ENCODE assay signal across 9 mouse cellular contexts in the genomic region with DNA sequence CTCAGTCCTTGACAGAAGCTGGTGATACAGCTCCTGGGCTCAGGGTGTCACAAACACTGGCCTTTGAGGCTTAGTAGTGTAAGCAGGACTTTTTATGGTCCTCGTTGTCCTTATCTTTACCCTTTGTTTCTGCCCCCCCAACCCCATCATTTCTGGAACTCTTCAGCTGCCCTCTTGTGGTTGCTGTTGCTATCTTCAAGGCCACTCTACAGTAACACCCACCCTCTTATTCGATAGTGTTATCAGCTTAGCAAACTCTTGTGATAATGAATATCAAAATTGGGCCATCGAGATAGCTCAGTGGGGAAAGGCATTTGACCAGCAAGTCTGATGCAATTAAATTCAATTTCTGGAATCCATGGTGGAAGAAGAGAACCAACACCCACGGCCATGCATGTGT. TPM values are rescaled to one million over a fixed set of nuclear protein-coding genes. Genes with fewer than 3 reads are reported as not detected.
DNase-seq lines count a peak whose midpoint lies in the region; TF ChIP-seq lines count a peak whose summit lies in the region.
"Had no signal": no experiment of that assay in that cellular context is flagged by ENCODE, and none has a peak within 500 bp of the region (broad histone marks: within the 10 kb centered on the region; RNA-seq: fewer than 3 reads in every experiment).

No protein-coding gene starts in this region.

- DNase-seq in layer of hippocampus, adult 2 months (ENCODE audit: low spot score in 2 of 2) = no peak
- DNase-seq in layer of hippocampus, adult 8-10 months (ENCODE audit: low spot score in 2 of 2) = no peak
- DNase-seq in brain, embryonic 14.5 days (ENCODE audit: low read depth) = peak; percentile 31
- peak; percentile 36 for DNase-seq in lung, postnatal 14 days
- DNase-seq in urinary bladder, postnatal 4 days (ENCODE audit: low spot score in 2 of 2) = no peak
- DNase-seq in embryo, embryonic 11 days = no peak

- TF ChIP-seq POLR2A in brain, embryonic 14.5 days (IDR thresholded peaks at IDR 0.05; ENCODE audit: borderline replicate concordance, extremely low read depth, insufficient read depth, insufficient read length, poor library complexity, severe bottlenecking) = no peak
- TF ChIP-seq POLR2A in cortical plate, adult 2 months (IDR thresholded peaks at IDR 0.05; ENCODE audit: extremely low read depth, insufficient read depth, low read length) = no peak

- H3K27ac ChIP-seq in layer of hippocampus, adult 2 months = no peak overlapping the region
- no peak overlapping the region for H3K27ac ChIP-seq in cortical plate, adult 2 months (ENCODE audit: insufficient read depth, low read length)
- H3K27ac ChIP-seq: limb, embryonic 10.5 days; neural tube, embryonic 12.5 days had no signal

- H3K4me3 ChIP-seq in layer of hippocampus, adult 2 months = no peak overlapping the region
- no peak overlapping the region for H3K4me3 ChIP-seq in cortical plate, adult 2 months (ENCODE audit: insufficient read depth, low read length)
- H3K4me3 ChIP-seq: limb, embryonic 10.5 days; neural tube, embryonic 12.5 days had no signal

- H3K4me1 ChIP-seq in cortical plate, adult 2 months (ENCODE audit: control insufficient read depth, insufficient read depth, low read length) = no peaks in the 10 kb centered on the region
- H3K4me1 ChIP-seq: neural tube, embryonic 12.5 days had no signal

- peak; percentile 68 for TF ChIP-seq CTCF in layer of hippocampus, adult 2 months (conservative IDR thresholded peaks at IDR 0.05)
- TF ChIP-seq CTCF in brain, embryonic 14.5 days (IDR thresholded peaks at IDR 0.05; ENCODE audit: borderline replicate concordance, extremely low read depth, insufficient read depth, insufficient read length) = peak; percentile 33; the same call in 1 of the 2 replicates
- peak; percentile 42; the same call in 1 of the 2 replicates for TF ChIP-seq CTCF in cortical plate, adult 2 months (IDR thresholded peaks at IDR 0.05; ENCODE audit: extremely low read depth, insufficient read depth, low read length)

RNA-seq across cellular contexts. Expression of a gene that starts 18.5 kb away (rescaled TPM):
- not detected for total RNA-seq in layer of hippocampus, adult 2 months (2021)
- under 1 TPM in 1 of 4 experiments, not detected in 3; 0.55 TPM for total RNA-seq in layer of hippocampus, adult 8-10 months (2022)
- polyA plus RNA-seq in brain, embryonic 14.5 days (2012; rRNA removed) = 0.22 and 0.32 TPM in 2 replicates
- 0.89 and 1.3 TPM in 2 replicates for polyA plus RNA-seq in cortical plate, adult 2 months (2012; rRNA removed)

RNA-seq across cellular contexts. Expression of a gene that starts 26.8 kb away (rescaled TPM):
- total RNA-seq in layer of hippocampus, adult 2 months (2021) = 100 to 1,000 TPM; 610 to 649 TPM
- total RNA-seq in layer of hippocampus, adult 8-10 months (2022) = 100 to 1,000 TPM; 439 to 655 (median 576) TPM
- polyA plus RNA-seq in brain, embryonic 14.5 days (2012; rRNA removed) = 318 and 374 TPM in 2 replicates
- polyA plus RNA-seq in cortical plate, adult 2 months (2012; rRNA removed) = 654 and 745 TPM in 2 replicates

RNA-seq across cellular contexts. Expression of a gene that starts 45.5 kb away (rescaled TPM):
- 1 to 10 TPM in 1 of 2 experiments, under 1 TPM in 1; 0.96 to 1.4 TPM for total RNA-seq in layer of hippocampus, adult 2 months (2021)
- under 1 TPM in 1 of 4 experiments, not detected in 3; 0.56 TPM for total RNA-seq in layer of hippocampus, adult 8-10 months (2022)
- polyA plus RNA-seq in brain, embryonic 14.5 days (2012; rRNA removed) = 0.11 and 0.12 TPM in 2 replicates
- 0.15 and 0.62 TPM in 2 replicates for polyA plus RNA-seq in cortical plate, adult 2 months (2012; rRNA removed)
- polyA plus RNA-seq: limb, embryonic 10.5 days; neural tube, embryonic 12.5 days had no signal

RNA-seq across cellular contexts. Expression of a gene that starts 49.8 kb away (rescaled TPM):
- 100 to 1,000 TPM; 248 to 282 TPM for total RNA-seq in layer of hippocampus, adult 2 months (2021)
- 100 to 1,000 TPM; 246 to 261 (median 255) TPM for total RNA-seq in layer of hippocampus, adult 8-10 months (2022)
- 208 and 288 TPM in 2 replicates for polyA plus RNA-seq in brain, embryonic 14.5 days (2012; rRNA removed)
- 479 and 532 TPM in 2 replicates for polyA plus RNA-seq in cortical plate, adult 2 months (2012; rRNA removed)

Comparison
In these comparisons a context has a peak if more than half of its experiments do, and no peak if none do; other contexts are left out.
1. DNase-seq: peak in brain, embryonic 14.5 days (single experiment) and lung, postnatal 14 days (single experiment); none in layer of hippocampus, adult 2 months (0 of 2), layer of hippocampus, adult 8-10 months (0 of 2), urinary bladder, postnatal 4 days (0 of 2) and embryo, embryonic 11 days (single experiment).
2. Peak in every context shown above with its lines, with median percentiles within 50 percentile points of each other: CTCF ChIP-seq.